Mouse (Mus musculus) midbrain, embryonic 14.5 days (tissue): ENCODE results near the gene Tenm3. TPM values are rescaled to one million over a fixed set of nuclear protein-coding genes. Genes with fewer than 3 reads are reported as not detected.
A peak's percentile ranks its signal among the peaks of the same experiment; 100 is the strongest.

Source experiments
- ATAC-seq: fragments of 200-750 bp; cut with Nextera tagmentation; 2 replicates; pipeline ENCODE4 v1.8.0; 2017; ENCODE audit warnings: moderate number of reproducible peaks, moderate library complexity; ENCODE audit not compliant: low FRiP score, low TSS enrichment
- DNase-seq: peaks from one replicate; pipeline ENCODE4 v3.0.0-alpha.2; 2015
- H3K27ac ChIP-seq: fragments of 300-500 bp; sonication (generic); replicated peaks from 2 replicates; pipeline ENCODE4 v1.5.1; 2014; ENCODE audit warnings: mild to moderate bottlenecking, low read depth, low read length, moderate library complexity
- H3K27me3 ChIP-seq: fragments of 300-500 bp; sonication (generic); 2 replicates; pipeline ENCODE4 v1.6.1; 2014; ENCODE audit warnings: low read length, control low read depth, mixed read lengths; ENCODE audit not compliant: control insufficient read depth, insufficient read depth
- H3K36me3 ChIP-seq: fragments of 300-500 bp; sonication (generic); 2 replicates; pipeline ENCODE4 v1.6.1; 2014; ENCODE audit warnings: low read length, control low read depth; ENCODE audit not compliant: control insufficient read depth, insufficient read depth
- H3K4me1 ChIP-seq: fragments of 300-500 bp; sonication (generic); 2 replicates; pipeline ENCODE4 v1.6.1; 2014; ENCODE audit warnings: mild to moderate bottlenecking, antibody characterized with exemption, low read length, control low read depth; ENCODE audit not compliant: control insufficient read depth, insufficient read depth
- H3K4me2 ChIP-seq: fragments of 300-500 bp; sonication (generic); 2 replicates; pipeline ENCODE4 v1.6.1; 2014; ENCODE audit warnings: mild to moderate bottlenecking, low read length, moderate library complexity
- H3K4me3 ChIP-seq: fragments of 300-500 bp; sonication (generic); replicated peaks from 2 replicates; pipeline ENCODE4 v1.5.1; 2014; ENCODE audit warnings: low read depth, low read length
- H3K9ac ChIP-seq: fragments of 300-500 bp; sonication (generic); replicated peaks from 2 replicates; pipeline ENCODE4 v1.6.1; 2014; ENCODE audit warnings: mild to moderate bottlenecking, low read length, moderate library complexity
- H3K9me3 ChIP-seq: fragments of 300-500 bp; sonication (generic); 2 replicates; pipeline ENCODE4 v1.6.1; 2016; ENCODE audit warnings: low read length, control low read depth, mixed read lengths; ENCODE audit not compliant: control insufficient read depth
- WGBS: fragments of 180-500 bp; shearing (Covaris S2); extraction: QIAGEN DNeasy Blood & Tissue Kit; methylation state at CpG from one replicate; pipeline ENCODE4 v1.1.7; 2014; 5-methylcytosine and 5-hydroxymethylcytosine counted together
- polyA plus RNA-seq: library from polyadenylated mRNA; unstranded; fragments of >200 nt; fragmentation: Nextera tagmentation; extraction: Ambion mirVana; gene quantifications from 2 replicates; pipeline ENCODE4 v1.2.1, GENCODE M21; 2014

Tenm3 gene
- polyA plus RNA-seq, 1 experiment from 2014 or later, result 61.6 TPM

DNA sequence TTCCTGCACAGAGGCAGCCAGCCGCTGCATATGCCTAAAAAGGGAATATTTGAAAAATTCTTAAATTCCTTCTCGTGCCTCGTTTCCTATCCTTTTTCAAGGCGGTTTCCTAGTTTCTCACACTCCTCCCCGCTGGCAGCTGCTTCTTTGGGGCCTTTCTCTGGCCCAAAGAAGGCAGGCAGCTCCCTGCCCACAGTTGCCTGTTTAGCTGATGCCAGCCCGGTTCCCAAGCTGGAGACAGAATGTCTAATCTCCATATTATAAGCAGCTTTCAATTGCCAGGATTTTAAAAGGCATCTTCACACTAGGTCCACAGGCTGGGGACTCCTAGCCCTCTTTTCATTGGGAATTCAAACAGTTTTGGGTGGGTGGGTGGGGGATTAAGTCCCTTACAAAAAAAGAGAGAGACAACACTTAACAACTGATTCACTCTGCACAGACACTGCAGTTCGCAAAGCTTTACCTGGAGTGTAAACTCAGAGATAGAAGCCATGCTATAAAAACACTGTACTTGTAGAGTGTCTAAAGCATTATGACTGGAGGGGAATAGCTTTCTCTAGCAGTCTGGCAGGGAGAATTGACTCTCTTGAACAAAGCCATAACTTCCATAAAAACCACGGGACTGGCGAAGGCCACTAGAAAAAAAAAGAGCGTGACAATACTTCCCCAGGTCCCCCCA, 275.7 kb downstream of the Tenm3 start:
- peak overlapping the region; percentile 26 for H3K4me2 ChIP-seq
- no peak overlapping the region for H3K4me3 ChIP-seq
- DNase-seq (peak; percentile 77), ATAC-seq (peak; percentile 8; the same call in 1 of the 2 replicates)
- no peak overlapping the region; the same call in 1 of the 2 replicates for H3K9ac ChIP-seq
- peaks cover 14% of the 10 kb centered on the region for H3K4me1 ChIP-seq
- H3K36me3 ChIP-seq, result no peaks in the 10 kb centered on the region
- H3K27me3 ChIP-seq, result no peaks in the 10 kb centered on the region
- peak overlapping the region; percentile 66 for H3K27ac ChIP-seq
- 16% methylated on average over 10 of the region's 10 CpGs for WGBS
- no peaks in the 10 kb centered on the region for H3K9me3 ChIP-seq

DNA sequence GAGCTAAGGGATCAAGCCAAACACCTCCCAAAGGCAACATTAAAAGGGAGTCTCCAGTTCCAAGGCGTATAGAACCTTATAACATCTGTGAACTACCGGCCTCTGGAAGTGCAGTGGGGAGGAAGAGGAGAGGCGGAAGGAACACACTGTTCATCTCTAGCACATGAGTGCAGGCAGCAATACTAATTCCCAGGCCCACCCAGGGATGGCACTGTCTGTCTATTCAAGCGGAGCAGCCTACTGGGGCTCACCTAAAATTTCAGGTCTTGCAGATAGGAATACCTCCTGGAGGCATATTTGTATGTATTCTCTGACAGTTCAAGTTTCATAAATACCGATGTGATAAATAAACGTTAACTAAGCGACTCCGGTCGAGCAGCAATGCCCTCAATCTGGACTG, 283.5 kb downstream of the Tenm3 start:
- Histone ChIP-seq H3K4me2 (no peak overlapping the region), H3K9me3 (no peaks in the 10 kb centered on the region), H3K27me3 (no peaks in the 10 kb centered on the region), H3K4me1 (0 out of 2 replicates have a peak, but pooled peaks cover 2% of the 10 kb centered on the region), H3K36me3 (no peaks in the 10 kb centered on the region), H3K27ac (no peak overlapping the region), H3K4me3 (no peak overlapping the region), H3K9ac (no peak overlapping the region)
- 81% methylated on average over 9 of the region's 9 CpGs for WGBS
- DNase-seq (no peak), ATAC-seq (no peak)

DNA sequence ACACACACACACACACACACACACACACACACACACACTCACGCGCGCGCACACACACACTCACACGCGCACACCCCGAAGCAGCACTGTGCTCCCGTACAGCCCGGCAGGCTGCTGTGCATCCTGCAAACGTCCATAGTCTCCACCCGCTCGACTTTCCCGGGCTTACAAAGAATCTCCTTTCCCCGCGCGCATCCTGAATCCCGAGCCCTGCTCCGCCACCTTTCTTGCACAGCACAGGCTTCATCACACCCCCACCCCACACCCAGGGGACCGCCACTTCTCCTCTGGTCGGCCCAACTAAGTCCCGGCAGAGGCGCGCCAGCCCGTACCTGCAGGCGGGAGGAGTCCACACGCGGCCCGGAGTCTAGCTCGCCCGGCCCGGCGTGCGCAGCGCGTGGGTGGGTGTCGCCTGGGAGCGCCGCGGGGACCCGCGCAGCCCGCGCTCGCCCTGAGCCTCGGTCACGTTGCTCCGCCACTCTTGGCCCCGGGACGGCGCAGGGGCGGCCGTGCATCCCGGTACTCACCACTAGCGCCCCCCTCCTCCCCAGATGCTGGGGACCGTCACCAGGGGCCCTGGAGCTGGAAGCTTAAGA, 288.1 kb downstream of the Tenm3 start:
- peak overlapping the region; percentile 79 for H3K9ac ChIP-seq
- H3K4me2 ChIP-seq, result peak overlapping the region; percentile 80
- H3K4me1 ChIP-seq, result peaks cover 2% of the 10 kb centered on the region; the same call in 1 of the 2 replicates
- H3K27me3 ChIP-seq, result no peaks in the 10 kb centered on the region
- WGBS, result under 1% methylated on average over 52 of the region's 55 CpGs
- peak; percentile 85 for ATAC-seq
- DNase-seq, result peak; percentile 82
- H3K27ac ChIP-seq, result peak overlapping the region; percentile 96
- H3K9me3 ChIP-seq, result no peaks in the 10 kb centered on the region
- H3K36me3 ChIP-seq, result no peaks in the 10 kb centered on the region
- peak overlapping the region; percentile 80 for H3K4me3 ChIP-seq

DNA sequence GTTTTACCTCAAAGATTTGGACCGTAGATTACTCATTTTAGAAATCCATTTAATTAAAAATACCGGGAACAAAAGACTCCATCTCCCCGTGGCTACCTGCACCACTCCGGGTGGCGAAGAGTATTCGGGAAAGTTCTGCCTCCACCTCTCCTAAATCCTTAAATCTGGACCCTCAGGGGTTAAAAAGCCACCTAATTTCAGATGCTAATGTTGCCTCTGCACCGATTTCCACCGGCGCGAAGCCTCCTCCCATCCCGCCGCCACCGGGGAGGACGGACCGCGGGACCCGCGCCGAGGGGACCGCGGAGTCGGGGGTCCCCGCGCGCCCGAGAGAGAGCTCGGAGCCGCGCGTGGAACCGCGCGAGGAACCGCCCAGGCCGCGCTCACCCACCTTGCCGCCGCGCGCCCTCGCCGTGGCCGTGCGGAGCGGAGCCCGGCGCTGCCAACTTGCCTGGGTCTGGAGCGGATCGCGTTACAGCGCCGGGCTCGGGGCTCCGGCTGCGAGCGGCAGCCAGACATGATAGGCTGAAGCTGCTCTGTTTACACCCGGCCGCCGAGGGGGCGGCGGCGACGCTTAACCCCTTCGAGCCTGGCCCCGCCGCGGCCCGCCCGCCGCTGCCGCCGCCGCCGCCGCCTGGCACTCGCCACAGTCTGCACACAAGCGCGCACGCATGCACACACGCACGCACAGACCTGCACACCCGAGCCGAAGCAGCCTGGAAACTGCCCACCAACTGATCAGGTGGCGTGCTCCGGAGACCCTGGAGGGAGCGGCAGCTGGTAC, 288.8 kb downstream of the Tenm3 start:
- DNase-seq (peak; percentile 93), ATAC-seq (peak; percentile 94)
- H3K4me2 ChIP-seq, result peak overlapping the region; percentile 80
- under 1% methylated on average over 85 of the region's 86 CpGs for WGBS
- peak overlapping the region; percentile 80 for H3K4me3 ChIP-seq
- H3K27me3 ChIP-seq, result no peaks in the 10 kb centered on the region
- peak overlapping the region; percentile 79 for H3K9ac ChIP-seq
- H3K36me3 ChIP-seq, result no peaks in the 10 kb centered on the region
- peak overlapping the region; percentile 96 for H3K27ac ChIP-seq
- no peaks in the 10 kb centered on the region for H3K9me3 ChIP-seq
- peaks cover 2% of the 10 kb centered on the region; the same call in 1 of the 2 replicates for H3K4me1 ChIP-seq

DNA sequence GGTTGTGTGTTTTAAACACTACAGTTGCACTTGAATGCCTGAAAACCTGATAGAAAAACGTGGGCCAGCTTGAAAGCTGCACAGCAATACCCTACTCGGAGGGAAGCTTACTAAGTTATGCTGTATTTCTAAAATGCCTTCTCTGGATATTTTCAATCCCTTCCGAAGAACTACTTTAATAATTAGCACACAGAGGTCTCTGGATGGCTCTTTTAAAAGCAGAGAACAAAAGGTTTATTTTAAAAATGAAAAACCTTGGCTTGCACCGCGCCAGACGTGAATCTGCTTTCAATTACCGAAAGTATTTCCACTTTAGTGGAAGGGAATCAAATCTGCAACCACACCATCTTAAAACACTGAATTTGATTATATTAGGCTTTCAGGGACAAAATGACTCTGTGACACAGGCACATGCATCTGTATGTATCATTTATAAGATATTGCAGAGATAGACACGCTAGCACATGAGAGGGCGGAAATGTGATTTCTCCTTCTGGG, 289.9 kb downstream of the Tenm3 start:
- peak; percentile 70 for DNase-seq
- 2% methylated on average over 9 of the region's 9 CpGs for WGBS
- Histone ChIP-seq H3K9ac (peak overlapping the region; percentile 79; the same call in 1 of the 2 replicates), H3K4me2 (peak overlapping the region; percentile 80), H3K4me3 (peak overlapping the region; percentile 80), H3K36me3 (no peaks in the 10 kb centered on the region), H3K9me3 (no peaks in the 10 kb centered on the region), H3K27me3 (no peaks in the 10 kb centered on the region), H3K4me1 (peaks cover 2% of the 10 kb centered on the region; the same call in 1 of the 2 replicates), H3K27ac (no peak overlapping the region; the same call in 1 of the 2 replicates)
- no peak for ATAC-seq

DNA sequence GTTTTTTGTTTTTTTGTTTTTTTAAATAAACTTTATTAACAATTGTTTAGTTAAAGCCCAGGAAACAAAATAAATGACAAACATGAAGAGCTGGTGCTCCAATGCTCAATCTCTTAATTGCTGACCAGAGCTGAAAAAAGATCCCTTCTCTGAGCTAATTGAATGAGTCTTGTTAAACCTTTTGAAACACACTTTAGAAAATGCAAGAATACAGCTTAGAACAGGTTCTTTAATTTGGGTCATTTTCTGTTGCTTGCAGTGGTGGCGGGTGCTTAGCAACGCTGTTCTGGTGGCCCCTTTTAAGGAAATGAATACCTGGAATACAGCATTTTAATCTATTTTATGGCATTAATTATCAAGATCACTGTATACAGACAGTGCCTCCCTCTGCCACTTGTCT, 291.4 kb downstream of the Tenm3 start:
- no peak overlapping the region for H3K27ac ChIP-seq
- no peaks in the 10 kb centered on the region for H3K27me3 ChIP-seq
- peak overlapping the region; percentile 80 for H3K4me2 ChIP-seq
- no peak for ATAC-seq
- no peaks in the 10 kb centered on the region for H3K36me3 ChIP-seq
- no peak for DNase-seq
- H3K9me3 ChIP-seq, result no peaks in the 10 kb centered on the region
- no peak overlapping the region; the same call in 1 of the 2 replicates for H3K4me3 ChIP-seq
- no peak overlapping the region for H3K9ac ChIP-seq
- 58% methylated on average over 2 of the region's 2 CpGs for WGBS
- H3K4me1 ChIP-seq, result peaks cover 2% of the 10 kb centered on the region; the same call in 1 of the 2 replicates

DNA sequence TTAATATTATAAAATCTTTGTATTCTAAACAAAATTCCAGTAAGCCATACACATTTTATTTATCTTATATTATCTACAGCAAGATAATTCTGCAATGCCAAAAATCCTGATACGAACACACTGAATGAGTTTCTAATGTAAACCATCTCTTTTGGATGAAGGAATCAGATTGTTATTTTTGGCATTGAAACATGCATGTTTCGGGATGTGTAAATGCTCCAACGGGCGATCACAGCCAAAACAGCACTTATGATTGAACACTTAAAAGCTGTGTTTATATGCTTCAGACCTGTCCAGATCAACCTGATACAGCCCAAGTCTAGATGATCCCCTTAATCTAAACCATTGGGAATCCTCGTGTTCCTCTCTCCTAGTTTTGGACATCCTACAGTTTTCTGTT, 292.4 kb downstream of the Tenm3 start:
- no peak for DNase-seq
- WGBS, result 77% methylated on average over 5 of the region's 5 CpGs
- peak overlapping the region; percentile 22; the same call in 1 of the 2 replicates for H3K4me2 ChIP-seq
- no peaks in the 10 kb centered on the region; the same call in 1 of the 2 replicates for H3K4me1 ChIP-seq
- H3K27me3 ChIP-seq, result no peaks in the 10 kb centered on the region
- no peak overlapping the region for H3K4me3 ChIP-seq
- no peak overlapping the region for H3K27ac ChIP-seq
- no peak overlapping the region for H3K9ac ChIP-seq
- no peaks in the 10 kb centered on the region for H3K36me3 ChIP-seq
- no peaks in the 10 kb centered on the region for H3K9me3 ChIP-seq
- ATAC-seq, result no peak

DNA sequence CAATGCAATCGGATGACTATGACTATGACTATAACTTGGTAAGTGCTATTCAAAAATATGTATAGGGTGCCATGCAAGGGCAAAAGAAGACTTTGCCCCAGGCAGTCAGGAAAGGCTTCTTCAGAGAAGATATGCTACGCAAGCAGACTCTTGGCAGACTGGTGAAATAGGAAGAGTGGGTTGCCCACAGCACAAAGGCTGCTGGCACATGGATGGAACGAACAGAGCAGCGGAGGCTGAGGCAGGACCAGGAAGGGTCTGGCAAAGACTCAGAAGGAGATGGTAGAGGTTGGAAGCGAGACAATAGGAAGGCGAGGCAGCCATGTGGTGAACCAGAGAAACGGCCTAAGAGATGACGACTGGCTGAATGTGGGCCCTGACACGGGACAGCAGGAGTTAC, 294.8 kb downstream of the Tenm3 start:
- WGBS, result 87% methylated on average over 9 of the region's 9 CpGs
- ATAC-seq, result no peak
- no peak for DNase-seq
- Histone ChIP-seq H3K36me3 (no peaks in the 10 kb centered on the region), H3K9ac (no peak overlapping the region), H3K4me1 (no peaks in the 10 kb centered on the region; the same call in 1 of the 2 replicates), H3K9me3 (no peaks in the 10 kb centered on the region), H3K27me3 (no peaks in the 10 kb centered on the region), H3K27ac (no peak overlapping the region), H3K4me2 (no peak overlapping the region), H3K4me3 (no peak overlapping the region)
